Mouse (Mus musculus): ENCODE results near the gene Mif4gd.

GRCm38 (mm10) chr11:115635484-115635883, 22.7 kb upstream of the Mif4gd start:
- TF ChIP-seq CTCF (conservative IDR thresholded peaks at IDR 0.05; ENCODE audit: insufficient read depth, insufficient read length, low read depth, low read length) (no peak), POLR2A (IDR thresholded peaks at IDR 0.05; ENCODE audit: low read depth, low read length) (no peak)
